Mouse (Mus musculus) forebrain, embryonic 11.5 days (tissue): Measurements from ENCODE around the gene Cct8. TPM values are rescaled to one million over a fixed set of nuclear protein-coding genes. Genes with fewer than 3 reads are reported as not detected.
A peak's percentile ranks its signal among the peaks of the same experiment; 100 is the strongest.

ENCODE experiments used
- ATAC-seq: fragments of 200-750 bp; cut with Nextera tagmentation; replicated peaks from 2 replicates; pipeline ENCODE4 v1.8.0; 2017; ENCODE audit warnings: moderate TSS enrichment; ENCODE audit not compliant: low FRiP score
- DNase-seq: peaks from one replicate; pipeline ENCODE4 v3.0.0-alpha.2; 2017; ENCODE audit warnings: low spot score
- H3K27ac ChIP-seq: fragments of 300-500 bp; sonication (generic); 2 replicates; pipeline ENCODE4 v1.5.1; 2014; ENCODE audit warnings: low read depth, low read length
- H3K27me3 ChIP-seq: fragments of 300-500 bp; sonication (generic); 2 replicates; pipeline ENCODE4 v1.6.1; 2014; ENCODE audit warnings: mild to moderate bottlenecking, low read length, mixed read lengths; ENCODE audit not compliant: control insufficient read depth, insufficient read depth
- H3K36me3 ChIP-seq: fragments of 300-500 bp; sonication (generic); 2 replicates; pipeline ENCODE4 v1.6.1; 2014; ENCODE audit warnings: mild to moderate bottlenecking, low read length, moderate library complexity, mixed read lengths; ENCODE audit not compliant: control insufficient read depth, insufficient read depth
- H3K4me1 ChIP-seq: fragments of 300-500 bp; sonication (generic); replicated peaks from 2 replicates; pipeline ENCODE4 v1.6.1; 2014; ENCODE audit warnings: low read length, mixed read lengths; ENCODE audit not compliant: control insufficient read depth, insufficient read depth
- H3K4me2 ChIP-seq: fragments of 300-500 bp; sonication (generic); 2 replicates; pipeline ENCODE4 v1.6.1; 2014; ENCODE audit warnings: low read depth, mild to moderate bottlenecking, low read length, moderate library complexity, mixed read lengths; ENCODE audit not compliant: severe bottlenecking
- H3K4me3 ChIP-seq: fragments of 300-500 bp; sonication (generic); 2 replicates; pipeline ENCODE4 v1.5.1; 2014; ENCODE audit warnings: low read depth, low read length
- H3K9ac ChIP-seq: fragments of 300-500 bp; sonication (generic); 2 replicates; pipeline ENCODE4 v1.6.1; 2014; ENCODE audit warnings: low read length
- H3K9me3 ChIP-seq: fragments of 300-500 bp; sonication (generic); 2 replicates; pipeline ENCODE4 v1.6.1; 2016; ENCODE audit warnings: low read length, mixed read lengths; ENCODE audit not compliant: control insufficient read depth
- WGBS: fragments of 180-500 bp; shearing (Covaris S2); extraction: QIAGEN DNeasy Blood & Tissue Kit; methylation state at CpG from one replicate; pipeline ENCODE4 v1.1.7; 2014; 5-methylcytosine and 5-hydroxymethylcytosine counted together
- polyA plus RNA-seq: library from polyadenylated mRNA; unstranded; fragments of >200 nt; fragmentation: Nextera tagmentation; extraction: Ambion mirVana; gene quantifications from 2 replicates; pipeline ENCODE4 v1.2.1, GENCODE M21; 2014

The Cct8 gene
- polyA plus RNA-seq, 1 experiment from 2014 or later: 643 TPM

DNA sequence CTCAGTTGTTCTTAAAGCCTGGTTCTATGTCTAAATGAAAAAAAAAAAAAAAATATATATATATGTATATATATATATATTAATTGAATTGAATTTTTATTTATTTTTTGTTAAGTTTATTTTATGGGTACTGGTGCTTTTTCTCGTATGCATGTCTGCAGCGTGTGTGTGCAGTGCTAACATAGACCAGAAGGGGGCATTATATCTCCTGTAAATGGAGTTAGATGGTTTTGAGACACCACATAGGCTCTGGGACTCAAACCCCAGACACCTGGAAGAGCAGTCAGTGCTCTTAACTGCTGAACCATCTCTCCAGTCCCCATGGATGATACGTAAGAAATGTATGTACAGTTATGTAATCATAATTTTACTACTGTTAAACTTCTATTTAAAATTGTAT, 36.9 kb downstream of the Cct8 start:
- no peak overlapping the region for H3K4me3 ChIP-seq
- H3K4me1 ChIP-seq: peaks cover 4% of the 10 kb centered on the region; the same call in 1 of the 2 replicates
- H3K9ac ChIP-seq: no peak overlapping the region
- no peak overlapping the region for H3K27ac ChIP-seq
- no peaks in the 10 kb centered on the region for H3K27me3 ChIP-seq
- WGBS: 93% methylated on average over 3 of the region's 3 CpGs
- no peak for ATAC-seq
- no peaks in the 10 kb centered on the region for H3K9me3 ChIP-seq
- DNase-seq: no peak
- no peak overlapping the region for H3K4me2 ChIP-seq
- H3K36me3 ChIP-seq: peaks cover 2% of the 10 kb centered on the region; the same call in 1 of the 2 replicates

DNA sequence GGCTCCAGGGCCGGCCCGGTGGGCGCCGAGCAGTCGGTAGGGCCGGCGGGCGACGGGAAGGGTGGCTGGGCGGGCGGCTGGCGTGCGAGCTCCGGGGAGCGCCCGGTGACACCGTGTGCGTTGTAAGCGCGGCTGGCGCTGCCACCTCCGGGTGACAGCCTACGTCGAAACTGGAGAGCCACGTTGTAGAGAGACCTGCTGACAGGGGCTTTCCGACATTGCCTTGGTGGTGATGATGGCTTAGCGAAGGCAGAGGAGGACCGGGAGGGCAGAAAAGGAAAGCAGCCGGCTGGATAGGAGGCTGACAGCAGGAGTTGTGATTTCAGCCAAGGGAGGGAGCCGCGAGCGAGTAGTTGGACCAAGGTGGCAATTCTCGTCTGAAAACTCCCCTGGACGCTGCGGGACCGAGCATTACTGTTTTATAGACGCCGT, 40.5 kb downstream of the Cct8 start:
- Histone ChIP-seq H3K36me3 (no peaks in the 10 kb centered on the region), H3K4me2 (peak overlapping the region; percentile 83), H3K4me3 (peak overlapping the region; percentile 88), H3K27me3 (no peaks in the 10 kb centered on the region; the same call in 1 of the 2 replicates), H3K4me1 (peaks cover 4% of the 10 kb centered on the region; the same call in 1 of the 2 replicates), H3K9ac (peak overlapping the region; percentile 82), H3K9me3 (no peaks in the 10 kb centered on the region), H3K27ac (peak overlapping the region; percentile 31; the same call in 1 of the 2 replicates)
- DNase-seq (no peak), ATAC-seq (peak; percentile 11; the same call in 1 of the 2 replicates)
- under 1% methylated on average over 38 of the region's 38 CpGs for WGBS

DNA sequence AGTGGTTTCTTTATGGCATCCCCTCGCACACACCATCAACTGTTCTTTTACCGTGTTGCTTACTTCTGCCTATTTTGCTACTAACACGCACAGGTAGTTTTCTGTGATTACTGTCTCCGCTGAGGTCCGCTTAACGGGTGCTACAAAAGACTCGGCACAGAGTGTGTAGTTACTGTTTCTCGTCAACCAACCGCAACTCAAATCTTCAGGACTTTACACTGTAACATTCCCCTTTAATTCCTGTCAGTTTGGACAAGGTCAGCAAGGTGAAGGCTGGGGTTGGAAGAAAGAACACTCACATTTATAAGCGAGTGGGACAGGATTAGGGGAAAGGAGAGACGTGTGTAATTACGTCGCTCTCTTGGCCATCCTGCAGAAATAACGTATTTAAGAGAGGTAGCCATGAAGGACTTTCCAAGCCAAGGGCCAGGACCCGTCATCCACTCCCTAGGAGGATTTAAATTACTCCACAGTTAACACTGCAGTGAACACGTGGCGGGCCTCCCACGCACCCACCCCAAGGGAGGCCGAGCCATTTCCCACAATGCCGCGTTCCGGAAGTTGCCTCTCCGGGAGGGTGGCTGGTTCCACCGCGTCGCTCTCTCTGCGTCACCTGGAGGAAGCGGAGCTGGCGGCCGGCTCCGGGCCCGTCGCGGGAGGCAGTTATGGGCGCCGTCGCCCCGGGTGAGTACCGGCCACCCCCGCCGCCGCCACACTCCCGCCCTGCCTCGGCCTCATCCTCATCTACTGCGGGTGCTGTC, 41.1 kb downstream of the Cct8 start, which contains the start of gene Usp16:
Usp16 (plus strand) TSS at position 285 of the 761 bp plus-strand sequence.
- no peaks in the 10 kb centered on the region; the same call in 1 of the 2 replicates for H3K27me3 ChIP-seq
- H3K4me2 ChIP-seq: peak within 1 kb of the TSS; percentile 83
- peak within 1 kb of the TSS; percentile 31; the same call in 1 of the 2 replicates for H3K27ac ChIP-seq
- DNase-seq (peak; percentile 91), ATAC-seq (peak; percentile 98)
- H3K36me3 ChIP-seq: no peaks in the 10 kb centered on the region
- H3K4me3 ChIP-seq: peak within 1 kb of the TSS; percentile 88
- H3K9ac ChIP-seq: peak within 1 kb of the TSS; percentile 82
- no peaks in the 10 kb centered on the region for H3K9me3 ChIP-seq
- 8% methylated on average over 45 of the region's 45 CpGs for WGBS
- peaks cover 4% of the 10 kb centered on the region; the same call in 1 of the 2 replicates for H3K4me1 ChIP-seq

DNA sequence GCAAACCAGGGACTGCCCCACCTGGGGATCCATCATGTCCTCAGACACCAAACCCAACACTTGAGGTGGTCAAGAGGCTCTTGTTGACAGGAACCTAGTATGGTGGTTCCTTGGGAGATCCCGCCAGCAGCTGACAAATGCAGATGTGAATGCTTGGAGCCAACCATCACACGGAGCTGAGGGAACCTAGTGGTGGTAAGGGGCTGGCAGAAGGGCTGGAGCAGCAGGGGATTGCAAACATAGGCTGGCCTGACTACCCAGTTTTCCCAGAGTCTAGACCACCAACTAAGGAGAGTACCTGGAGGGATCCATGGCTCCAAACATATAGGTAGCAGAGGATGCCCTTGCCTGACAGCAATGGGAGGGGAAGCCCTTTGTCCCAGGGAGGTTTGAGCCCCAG, 42.4 kb downstream of the Cct8 start:
- H3K36me3 ChIP-seq: no peaks in the 10 kb centered on the region
- no peak overlapping the region for H3K4me3 ChIP-seq
- no peak overlapping the region for H3K27ac ChIP-seq
- WGBS: 92% methylated on average over 2 of the region's 2 CpGs
- ATAC-seq (no peak), DNase-seq (no peak)
- no peaks in the 10 kb centered on the region for H3K9me3 ChIP-seq
- no peaks in the 10 kb centered on the region; the same call in 1 of the 2 replicates for H3K27me3 ChIP-seq
- no peak overlapping the region for H3K4me2 ChIP-seq
- no peak overlapping the region for H3K9ac ChIP-seq
- peaks cover 4% of the 10 kb centered on the region; the same call in 1 of the 2 replicates for H3K4me1 ChIP-seq

DNA sequence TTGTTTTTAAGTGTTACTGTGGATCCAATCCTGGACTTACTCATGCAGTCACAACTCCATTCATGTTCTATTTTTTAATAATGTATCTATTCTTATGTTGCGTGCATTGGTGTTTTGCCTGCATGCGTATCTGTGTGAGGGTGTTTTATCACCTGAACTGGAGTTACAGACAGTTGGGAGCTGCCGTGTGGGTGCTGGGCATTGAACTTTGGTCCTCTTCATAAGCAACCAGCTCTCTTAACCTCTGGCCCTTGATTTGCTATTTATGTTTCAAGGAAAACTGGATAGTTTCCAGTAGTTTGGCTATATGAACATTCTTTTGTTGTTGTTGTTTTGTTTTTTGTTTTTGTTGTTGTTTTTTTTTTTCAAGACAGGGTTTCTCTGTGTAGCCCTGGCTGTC, 50.1 kb downstream of the Cct8 start:
- Histone ChIP-seq H3K27me3 (no peaks in the 10 kb centered on the region), H3K9me3 (no peaks in the 10 kb centered on the region), H3K4me2 (no peak overlapping the region), H3K27ac (no peak overlapping the region), H3K4me1 (no peaks in the 10 kb centered on the region), H3K9ac (no peak overlapping the region), H3K4me3 (no peak overlapping the region), H3K36me3 (no peaks in the 10 kb centered on the region)
- ATAC-seq (no peak), DNase-seq (no peak)
- 96% methylated on average over 3 of the region's 3 CpGs for WGBS

DNA sequence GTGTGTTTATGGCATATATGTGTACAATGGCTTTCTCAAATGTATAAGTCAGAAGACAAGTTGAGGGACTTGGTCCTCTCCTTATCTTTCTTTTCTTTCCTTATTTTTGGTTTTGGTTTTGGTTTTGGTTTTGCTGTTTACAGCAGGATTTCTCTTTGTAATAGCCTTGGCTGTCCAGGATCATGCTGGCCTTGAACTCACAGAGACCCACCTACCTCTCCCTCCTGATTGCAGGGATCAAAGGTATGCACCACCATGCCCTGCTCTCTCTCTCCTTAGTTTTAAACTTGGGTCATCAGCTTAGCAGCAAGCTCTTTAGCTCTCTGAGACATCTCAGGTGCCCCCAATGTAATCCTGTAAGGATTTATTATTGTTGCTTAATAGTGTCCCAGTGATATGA, 50.6 kb downstream of the Cct8 start:
- H3K27me3 ChIP-seq: no peaks in the 10 kb centered on the region
- no peaks in the 10 kb centered on the region for H3K36me3 ChIP-seq
- no peak overlapping the region for H3K4me3 ChIP-seq
- ATAC-seq (no peak), DNase-seq (no peak)
- H3K4me2 ChIP-seq: no peak overlapping the region
- H3K9ac ChIP-seq: no peak overlapping the region
- no peaks in the 10 kb centered on the region for H3K9me3 ChIP-seq
- H3K27ac ChIP-seq: no peak overlapping the region
- H3K4me1 ChIP-seq: no peaks in the 10 kb centered on the region

DNA sequence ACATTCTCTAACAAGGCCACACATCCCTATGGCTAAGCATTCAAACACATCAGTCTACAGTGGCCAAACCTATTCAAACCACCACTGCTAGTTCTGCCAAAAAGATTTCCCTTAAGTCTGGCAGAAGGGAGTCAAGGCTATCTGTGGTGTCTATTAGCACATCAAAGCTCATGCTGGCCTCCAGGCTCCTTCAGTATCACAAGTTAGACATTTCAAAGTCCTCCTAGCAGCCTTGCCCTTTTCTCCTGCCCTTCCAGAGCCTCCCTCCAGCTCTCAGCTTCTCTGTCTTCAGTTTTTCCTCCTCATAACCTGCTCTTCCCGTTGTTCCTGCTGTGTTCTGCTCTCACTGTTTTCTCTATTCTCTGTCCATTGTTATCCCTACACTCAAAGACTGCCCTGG, 51.6 kb downstream of the Cct8 start:
- DNase-seq (no peak), ATAC-seq (no peak)
- 65% methylated on average over 1 of the region's 1 CpGs for WGBS
- Histone ChIP-seq H3K4me2 (no peak overlapping the region), H3K9me3 (no peaks in the 10 kb centered on the region), H3K4me1 (peaks cover 3% of the 10 kb centered on the region; the same call in 1 of the 2 replicates), H3K27ac (no peak overlapping the region), H3K36me3 (no peaks in the 10 kb centered on the region), H3K27me3 (no peaks in the 10 kb centered on the region), H3K4me3 (no peak overlapping the region), H3K9ac (no peak overlapping the region)

DNA sequence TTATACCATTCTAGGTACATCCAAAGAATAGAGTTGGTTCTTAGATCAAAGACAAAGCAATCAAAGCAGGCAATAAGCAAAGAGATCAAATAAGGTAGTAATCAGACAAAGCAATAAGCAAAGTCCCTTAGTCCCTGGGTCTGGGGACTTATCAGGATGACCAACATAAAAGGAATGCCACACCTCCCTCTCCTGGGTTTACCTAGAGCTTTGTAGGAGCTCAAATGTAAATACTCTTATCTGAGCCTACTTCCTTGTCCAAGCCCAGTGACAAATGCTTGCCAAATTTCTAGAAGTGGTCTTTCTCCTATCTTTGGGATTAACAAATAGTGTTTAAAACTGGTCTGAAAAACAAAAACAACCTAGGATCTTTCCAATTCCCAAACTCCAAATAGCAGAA, 52.4 kb downstream of the Cct8 start:
- Histone ChIP-seq H3K4me2 (no peak overlapping the region), H3K27me3 (no peaks in the 10 kb centered on the region), H3K27ac (no peak overlapping the region), H3K4me1 (peaks cover 3% of the 10 kb centered on the region; the same call in 1 of the 2 replicates), H3K4me3 (no peak overlapping the region), H3K9ac (no peak overlapping the region), H3K9me3 (no peaks in the 10 kb centered on the region), H3K36me3 (no peaks in the 10 kb centered on the region)
- no peak for ATAC-seq
- DNase-seq: no peak

DNA sequence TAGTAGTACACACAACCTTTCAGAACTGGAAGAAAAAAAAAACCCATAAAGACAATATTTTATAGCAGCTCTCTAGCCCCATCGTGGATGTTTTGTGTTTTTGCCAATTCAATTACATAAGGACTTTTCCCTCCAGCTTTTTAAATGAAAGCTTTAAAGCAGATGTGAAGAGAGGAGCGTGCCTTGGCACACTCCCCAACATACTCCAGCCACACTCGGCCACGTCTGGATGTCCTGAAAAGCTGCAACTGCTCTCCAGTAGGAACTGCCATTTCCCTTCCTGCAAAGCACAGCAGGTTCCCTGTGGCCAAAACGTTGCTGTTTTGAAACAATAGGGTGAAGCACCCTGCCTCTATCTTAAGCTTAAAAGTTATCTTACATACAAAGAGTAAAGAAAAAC, 53.4 kb downstream of the Cct8 start:
- H3K4me2 ChIP-seq: no peak overlapping the region
- no peaks in the 10 kb centered on the region for H3K36me3 ChIP-seq
- no peak overlapping the region for H3K9ac ChIP-seq
- H3K27me3 ChIP-seq: no peaks in the 10 kb centered on the region
- H3K9me3 ChIP-seq: no peaks in the 10 kb centered on the region
- WGBS: 58% methylated on average over 5 of the region's 5 CpGs
- H3K4me3 ChIP-seq: no peak overlapping the region
- peaks cover 3% of the 10 kb centered on the region; the same call in 1 of the 2 replicates for H3K4me1 ChIP-seq
- H3K27ac ChIP-seq: no peak overlapping the region
- DNase-seq: no peak
- no peak for ATAC-seq
